ENCODE assay signal across 9 mouse cellular contexts in the genomic region with DNA sequence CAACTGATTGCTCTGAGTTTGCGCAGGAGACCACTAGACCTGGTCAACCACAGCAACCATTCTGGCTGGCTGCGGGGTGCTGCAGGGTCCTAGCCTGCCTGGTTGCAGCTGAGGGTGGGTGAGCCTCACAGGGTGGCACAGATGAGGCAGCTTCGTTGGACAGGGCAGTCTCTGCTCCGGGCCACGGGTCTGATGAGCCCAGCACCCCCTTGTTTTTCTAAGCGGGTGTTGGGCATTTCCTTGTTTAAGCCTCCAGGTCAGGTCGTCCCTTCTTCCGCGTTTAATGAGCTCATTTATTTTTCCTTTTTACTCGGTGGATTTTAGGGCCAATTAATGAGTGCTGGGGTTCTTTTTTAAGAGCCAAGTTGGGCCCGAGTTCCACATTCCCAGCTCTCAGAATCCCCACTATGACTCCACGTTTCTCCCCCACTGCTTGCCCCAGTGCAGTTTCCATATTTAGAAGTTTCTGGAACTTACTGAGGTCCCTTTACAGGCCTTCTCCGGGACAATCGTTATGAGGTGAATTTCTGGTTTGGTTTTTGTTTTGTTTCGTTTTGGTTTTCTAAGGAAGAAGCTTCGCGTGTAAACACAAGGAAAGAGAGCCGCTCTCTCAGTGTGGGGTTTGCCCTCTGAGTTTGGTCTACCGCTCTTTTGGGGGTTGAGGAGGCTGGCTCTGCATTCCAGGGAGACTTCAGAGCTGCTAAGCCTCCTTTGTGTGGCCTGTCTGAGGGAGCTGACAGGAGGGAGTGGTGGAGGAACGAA. TPM values are rescaled to one million over a fixed set of nuclear protein-coding genes. Genes with fewer than 3 reads are reported as not detected.
A peak's percentile ranks its signal among the peaks of the same experiment; 100 is the strongest.
DNase-seq lines count a peak whose midpoint lies in the region; ATAC-seq lines count a peak whose summit lies in the region.
"Had no signal": no experiment of that assay in that cellular context is flagged by ENCODE, and none has a peak within 500 bp of the region (broad histone marks: within the 10 kb centered on the region; RNA-seq: fewer than 3 reads in every experiment).

No protein-coding gene starts in this region.

- H3K4me3 ChIP-seq in kidney, embryonic 14.5 days (ENCODE audit: low read length): no peak overlapping the region

- no peak overlapping the region for H3K27ac ChIP-seq in kidney, embryonic 14.5 days (ENCODE audit: low read depth, low read length)

- 0 out of 2 replicates have a peak, but pooled peaks cover 2% of the 10 kb centered on the region for H3K4me1 ChIP-seq in kidney, embryonic 14.5 days (ENCODE audit: control insufficient read depth, insufficient read depth, low read length)

- H3K27me3 ChIP-seq in kidney, embryonic 14.5 days (ENCODE audit: control insufficient read depth, insufficient read depth, low read length): no peaks in the 10 kb centered on the region

- no peak for ATAC-seq in kidney, embryonic 14.5 days (ENCODE audit: low FRiP score, low TSS enrichment)
- ATAC-seq: midbrain, embryonic 16.5 days had no signal

- no peaks in the 10 kb centered on the region for H3K36me3 ChIP-seq in kidney, embryonic 14.5 days (ENCODE audit: control insufficient read depth, insufficient read depth, low read length)

- peak; percentile 13 for DNase-seq in kidney, postnatal 14 days
- DNase-seq in urinary bladder, postnatal 4 days (ENCODE audit: low spot score in 2 of 2): peak; percentile 13 to 56
- no peak for DNase-seq in urinary bladder, postnatal 10 days (ENCODE audit: low spot score)
- DNase-seq in hindlimb bud, embryonic 11.5 days (ENCODE audit: extremely low spot score, low read depth, low spot score): peak; percentile 8
- DNase-seq in testis, postnatal 10 days (ENCODE audit: low spot score): peak; percentile 43
- no peak for DNase-seq in c-Kit-positive CD71-positive TER-119-positive erythroid progenitor cells, embryonic 14.5 days (ENCODE audit: low spot score)
- DNase-seq in frontal cortex, postnatal 14 days (ENCODE audit: low spot score in 2 of 2): no peak

- 37% methylated on average over 20 of the region's 20 CpGs for WGBS in kidney, embryonic 14.5 days

- H3K9me3 ChIP-seq in kidney, embryonic 14.5 days (ENCODE audit: control insufficient read depth, low read length): no peaks in the 10 kb centered on the region

- H3K9ac ChIP-seq in kidney, embryonic 14.5 days (ENCODE audit: low read depth, low read length): no peak overlapping the region

- no peak overlapping the region for H3K4me2 ChIP-seq in kidney, embryonic 14.5 days (replicated peaks; ENCODE audit: low read depth, low read length)

RNA-seq across cellular contexts. Expression of gene Mrpl19, which starts 24.5 kb away (rescaled TPM):
- 56.9 and 73.2 TPM in 2 replicates for polyA plus RNA-seq in kidney, embryonic 14.5 days (2014; fragmentation: Nextera tagmentation; extraction: Ambion mirVana)

RNA-seq across cellular contexts. Expression of gene Eva1a, which starts 50.6 kb away (rescaled TPM):
- polyA plus RNA-seq in kidney, embryonic 14.5 days (2014; fragmentation: Nextera tagmentation; extraction: Ambion mirVana): 37.3 and 45.4 TPM in 2 replicates

Comparison
In these comparisons a context has a peak if more than half of its experiments do, and no peak if none do; other contexts are left out.
1. DNase-seq: peak in kidney, postnatal 14 days (single experiment), urinary bladder, postnatal 4 days (2 of 2), hindlimb bud, embryonic 11.5 days (single experiment) and testis, postnatal 10 days (single experiment); none in urinary bladder, postnatal 10 days (single experiment), c-Kit-positive CD71-positive TER-119-positive erythroid progenitor cells, embryonic 14.5 days (single experiment) and frontal cortex, postnatal 14 days (0 of 2).